Mouse (Mus musculus) T-cell, adult 66 days (primary cell): Measurements from ENCODE around the gene Fam19a1. TPM values are rescaled to one million over a fixed set of nuclear protein-coding genes. Genes with fewer than 3 reads are reported as not detected.

Experiments used
- total RNA-seq, 2 experiments: library from RNA; stranded (reverse); gene quantifications; 3 replicates in 1 of 2; 4 replicates in 1 of 2; pipeline ENCODE4 v1.2.4; 2023

Gene Fam19a1
- total RNA-seq = not detected

GRCm38 (mm10) chr6:96112854-96113253 lies at the start of gene Fam19a1:
Gene Fam19a1, plus strand, starts transcription at chr6:96113154.

DNA sequence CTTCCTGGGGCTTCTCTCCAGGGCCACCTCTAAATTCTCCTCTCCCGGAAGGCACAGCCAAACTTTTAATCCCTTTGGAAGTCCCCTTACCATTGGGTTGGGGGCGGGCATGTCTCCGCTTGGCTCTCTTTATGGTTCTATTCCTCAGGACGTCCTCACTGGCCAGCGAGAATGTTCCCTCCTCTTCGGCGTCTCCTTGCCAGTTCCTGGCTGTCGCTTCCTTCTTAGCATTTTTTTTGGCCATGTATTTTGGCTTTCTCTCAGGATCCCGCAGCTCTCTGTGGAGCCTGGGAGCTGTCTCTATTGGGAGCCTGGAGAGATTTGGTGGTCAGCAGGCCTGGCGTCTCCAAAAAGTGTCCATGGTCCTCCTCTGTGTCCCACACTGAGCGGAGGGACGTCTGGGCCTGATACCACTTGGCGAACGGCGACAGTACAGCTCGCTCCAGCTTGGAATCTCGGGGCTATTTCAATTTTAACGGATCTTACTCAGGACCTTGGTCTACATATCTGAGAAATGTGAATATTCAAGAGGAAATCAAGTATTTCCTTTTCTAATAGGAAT lies 52.9 kb downstream of the Fam19a1 start, which contains the start of gene 1700123L14Rik:
Gene 1700123L14Rik, minus strand, starts transcription at position 426 of the 562 bp plus-strand sequence.

Other genes with a start within 250 kb of the Fam19a1 start
- gene 1700123L14Rik, start 53.1 kb downstream of the Fam19a1 start, total RNA-seq = not detected